Mouse (Mus musculus): ENCODE data around the gene Necap2. TPM values are rescaled to one million over a fixed set of nuclear protein-coding genes. Genes with fewer than 3 reads are reported as not detected.

Gene Necap2
- polyA plus RNA-seq, 1 experiment from 2014 or later: 59.7 TPM

DNA sequence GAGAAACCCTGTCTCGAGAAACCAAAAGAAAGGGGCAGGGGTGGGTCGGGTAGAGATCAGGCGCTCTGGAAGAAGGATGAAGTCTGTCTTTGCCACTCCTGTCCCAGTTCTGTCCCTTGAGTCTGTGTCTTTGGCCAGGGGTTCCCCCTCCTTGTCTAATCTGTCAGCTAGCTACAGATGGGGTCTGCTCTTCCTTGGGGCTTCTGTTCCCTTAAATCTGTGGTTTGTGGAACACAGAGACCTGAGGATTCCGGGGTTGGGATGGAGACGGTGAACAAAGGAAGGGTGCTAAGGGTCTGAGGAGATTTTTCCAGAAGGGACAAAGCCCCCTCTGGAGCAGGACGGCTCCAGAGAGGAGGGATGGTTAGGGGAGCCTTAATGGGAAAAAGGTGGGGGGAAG, 9.9 kb upstream of the Necap2 start, which contains the start of gene Spata21:
TSS of gene Spata21 (plus strand) at position 301 of the 400 bp plus-strand sequence.
- H3K9ac ChIP-seq (ENCODE audit: low read length): no peak within 1 kb of the TSS
- 75% methylated on average over 6 of the region's 6 CpGs for WGBS
- ATAC-seq (replicated peaks; ENCODE audit: low FRiP score, low TSS enrichment, low read depth) (no peak), DNase-seq (ENCODE audit: low spot score) (no peak)
- no peaks in the 10 kb centered on the region for H3K4me1 ChIP-seq (replicated peaks; ENCODE audit: control insufficient read depth, insufficient read depth, low read length)
- no peaks in the 10 kb centered on the region for H3K9me3 ChIP-seq (ENCODE audit: control insufficient read depth, low read length)
- no peaks in the 10 kb centered on the region for H3K36me3 ChIP-seq (ENCODE audit: control insufficient read depth, insufficient read depth, low read length)
- no peaks in the 10 kb centered on the region for H3K27me3 ChIP-seq (replicated peaks; ENCODE audit: control insufficient read depth, insufficient read depth, low read length)
- no peak within 1 kb of the TSS for H3K4me2 ChIP-seq (ENCODE audit: low read length)
- H3K4me3 ChIP-seq (ENCODE audit: low read depth, low read length): no peak within 1 kb of the TSS
- H3K27ac ChIP-seq (ENCODE audit: low read depth): no peak within 1 kb of the TSS

DNA sequence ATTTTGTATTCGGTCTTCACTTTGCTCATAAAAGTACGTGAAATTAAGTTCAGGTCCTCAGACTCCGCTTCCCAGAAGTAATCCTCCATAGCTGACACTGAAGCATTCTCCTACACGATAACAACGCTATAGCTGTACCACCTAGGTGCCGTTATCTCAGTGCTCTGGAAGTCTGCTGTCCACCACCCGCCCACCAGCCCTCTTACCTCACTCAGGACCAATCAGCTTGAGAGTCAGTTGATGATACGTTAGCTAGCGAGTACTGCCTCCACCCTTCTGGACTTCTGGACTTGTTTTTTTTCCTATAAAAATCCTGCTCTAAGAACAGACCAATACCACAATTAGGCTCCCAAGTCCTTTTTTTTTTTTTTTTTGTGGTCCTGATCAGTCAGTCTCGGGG, 8.7 kb upstream of the Necap2 start:
- no peak overlapping the region for H3K4me2 ChIP-seq (ENCODE audit: low read length)
- WGBS: 62% methylated on average over 10 of the region's 10 CpGs
- no peaks in the 10 kb centered on the region for H3K4me1 ChIP-seq (replicated peaks; ENCODE audit: control insufficient read depth, insufficient read depth, low read length)
- ATAC-seq (replicated peaks; ENCODE audit: low FRiP score, low TSS enrichment, low read depth) (no peak), DNase-seq (ENCODE audit: low spot score) (no peak)
- H3K9ac ChIP-seq (ENCODE audit: low read length): no peak overlapping the region
- H3K4me3 ChIP-seq (ENCODE audit: low read depth, low read length): no peak overlapping the region
- H3K9me3 ChIP-seq (ENCODE audit: control insufficient read depth, low read length): no peaks in the 10 kb centered on the region
- H3K36me3 ChIP-seq (ENCODE audit: control insufficient read depth, insufficient read depth, low read length): no peaks in the 10 kb centered on the region
- no peak overlapping the region for H3K27ac ChIP-seq (ENCODE audit: low read depth)
- H3K27me3 ChIP-seq (replicated peaks; ENCODE audit: control insufficient read depth, insufficient read depth, low read length): no peaks in the 10 kb centered on the region

GRCm38 (mm10) chr4:141078510-141079137, 467 bp upstream of the Necap2 start:
- DNase-seq (ENCODE audit: low spot score) (no peak), ATAC-seq (replicated peaks; ENCODE audit: low FRiP score, low TSS enrichment, low read depth) (no peak)
- no peak overlapping the region for H3K4me2 ChIP-seq (ENCODE audit: low read length)
- H3K9me3 ChIP-seq (ENCODE audit: control insufficient read depth, low read length): no peaks in the 10 kb centered on the region
- no peak overlapping the region for H3K27ac ChIP-seq (ENCODE audit: low read depth)
- H3K27me3 ChIP-seq (replicated peaks; ENCODE audit: control insufficient read depth, insufficient read depth, low read length): no peaks in the 10 kb centered on the region
- WGBS: 76% methylated on average over 18 of the region's 18 CpGs
- peaks cover 10% of the 10 kb centered on the region for H3K4me1 ChIP-seq (replicated peaks; ENCODE audit: control insufficient read depth, insufficient read depth, low read length)
- peaks cover 10% of the 10 kb centered on the region; the same call in 1 of the 2 replicates for H3K36me3 ChIP-seq (ENCODE audit: control insufficient read depth, insufficient read depth, low read length)
- H3K4me3 ChIP-seq (ENCODE audit: low read depth, low read length): peak overlapping the region; percentile 98; the same call in 1 of the 2 replicates
- no peak overlapping the region for H3K9ac ChIP-seq (ENCODE audit: low read length)

DNA sequence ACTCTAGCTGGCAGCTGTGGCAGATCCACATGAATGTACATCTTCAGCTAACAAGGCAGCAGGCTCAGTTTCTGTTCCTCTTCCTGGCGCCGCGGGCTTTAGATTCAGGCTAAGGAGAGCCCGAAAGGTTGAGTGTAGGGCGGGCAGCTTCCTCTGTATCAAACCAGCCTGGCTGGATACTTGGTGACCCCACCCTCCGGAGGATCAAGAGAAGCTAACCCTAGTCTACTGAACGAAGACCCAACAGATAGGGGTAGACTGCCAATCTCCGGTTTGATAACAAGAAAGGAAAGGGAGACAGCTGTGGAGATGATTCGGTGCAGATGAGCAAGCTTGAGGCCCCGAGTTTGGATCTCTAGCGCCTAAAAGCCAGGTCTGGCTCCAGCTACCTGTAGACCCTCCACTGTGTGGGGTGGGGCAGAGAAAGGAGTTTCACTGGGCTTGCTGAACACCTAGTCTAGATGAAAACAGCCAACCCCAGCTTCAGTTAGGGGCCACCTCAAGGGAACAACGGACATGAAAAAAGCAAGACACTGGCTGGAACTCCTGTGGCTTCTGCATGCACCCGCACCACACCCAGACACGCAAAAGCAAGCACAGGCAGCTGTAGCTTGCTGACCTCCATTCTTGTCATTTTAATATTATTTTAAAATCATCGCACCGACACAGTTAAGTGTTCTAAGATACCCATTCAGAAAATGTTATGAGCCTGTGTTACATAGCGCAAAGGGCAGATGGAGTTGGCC, 1.2 kb downstream of the Necap2 start:
- 80% methylated on average over 17 of the region's 17 CpGs for WGBS
- Histone ChIP-seq H3K4me2 (ENCODE audit: low read length) (peak overlapping the region; percentile 80), H3K4me1 (replicated peaks; ENCODE audit: control insufficient read depth, insufficient read depth, low read length) (peaks cover 10% of the 10 kb centered on the region), H3K4me3 (ENCODE audit: low read depth, low read length) (peak overlapping the region; percentile 98), H3K36me3 (ENCODE audit: control insufficient read depth, insufficient read depth, low read length) (peaks cover 26% of the 10 kb centered on the region), H3K27me3 (replicated peaks; ENCODE audit: control insufficient read depth, insufficient read depth, low read length) (no peaks in the 10 kb centered on the region), H3K9ac (ENCODE audit: low read length) (peak overlapping the region; percentile 79), H3K9me3 (ENCODE audit: control insufficient read depth, low read length) (no peaks in the 10 kb centered on the region), H3K27ac (ENCODE audit: low read depth) (no peak overlapping the region)
- ATAC-seq (replicated peaks; ENCODE audit: low FRiP score, low TSS enrichment, low read depth): no peak
- no peak for DNase-seq (ENCODE audit: low spot score)

GRCm38 (mm10) chr4:141074109-141074508, 4.0 kb downstream of the Necap2 start:
- Histone ChIP-seq H3K27ac (ENCODE audit: low read depth) (no peak overlapping the region), H3K9ac (ENCODE audit: low read length) (no peak overlapping the region), H3K4me3 (ENCODE audit: low read depth, low read length) (no peak overlapping the region), H3K36me3 (ENCODE audit: control insufficient read depth, insufficient read depth, low read length) (peaks cover 51% of the 10 kb centered on the region), H3K4me1 (replicated peaks; ENCODE audit: control insufficient read depth, insufficient read depth, low read length) (peaks cover 10% of the 10 kb centered on the region), H3K4me2 (ENCODE audit: low read length) (no peak overlapping the region), H3K9me3 (ENCODE audit: control insufficient read depth, low read length) (no peaks in the 10 kb centered on the region), H3K27me3 (replicated peaks; ENCODE audit: control insufficient read depth, insufficient read depth, low read length) (no peaks in the 10 kb centered on the region)
- DNase-seq (ENCODE audit: low spot score): no peak
- 93% methylated on average over 4 of the region's 4 CpGs for WGBS
- no peak for ATAC-seq (replicated peaks; ENCODE audit: low FRiP score, low TSS enrichment, low read depth)

GRCm38 (mm10) chr4:141073661-141074060, 4.5 kb downstream of the Necap2 start:
- Histone ChIP-seq H3K27ac (ENCODE audit: low read depth) (no peak overlapping the region), H3K9ac (ENCODE audit: low read length) (no peak overlapping the region), H3K4me3 (ENCODE audit: low read depth, low read length) (no peak overlapping the region), H3K4me2 (ENCODE audit: low read length) (no peak overlapping the region), H3K9me3 (ENCODE audit: control insufficient read depth, low read length) (no peaks in the 10 kb centered on the region), H3K36me3 (ENCODE audit: control insufficient read depth, insufficient read depth, low read length) (peaks cover 56% of the 10 kb centered on the region), H3K4me1 (replicated peaks; ENCODE audit: control insufficient read depth, insufficient read depth, low read length) (peaks cover 10% of the 10 kb centered on the region), H3K27me3 (replicated peaks; ENCODE audit: control insufficient read depth, insufficient read depth, low read length) (no peaks in the 10 kb centered on the region)
- no peak for DNase-seq (ENCODE audit: low spot score)
- WGBS: 82% methylated on average over 9 of the region's 9 CpGs
- ATAC-seq (replicated peaks; ENCODE audit: low FRiP score, low TSS enrichment, low read depth): no peak

DNA sequence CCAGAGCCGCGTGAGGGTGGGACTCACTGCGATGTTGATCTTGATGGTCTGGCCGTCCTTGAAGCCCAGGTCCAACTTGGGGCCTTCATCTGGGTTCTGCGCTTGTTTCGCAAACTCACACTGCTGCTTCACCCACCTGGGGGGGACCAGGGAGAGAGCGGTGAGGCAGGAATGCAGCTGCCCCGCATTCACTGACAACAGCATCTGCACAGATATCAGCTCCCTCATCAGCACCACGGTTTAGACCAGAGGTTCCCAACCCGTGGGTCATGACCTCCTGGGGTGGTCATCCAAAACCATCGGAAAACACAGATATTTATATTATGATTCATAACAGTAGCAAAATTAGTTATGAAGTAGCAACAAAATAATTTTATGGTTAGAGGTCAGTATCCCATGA, 5.7 kb downstream of the Necap2 start:
- Histone ChIP-seq H3K36me3 (ENCODE audit: control insufficient read depth, insufficient read depth, low read length) (peaks cover 67% of the 10 kb centered on the region), H3K27ac (ENCODE audit: low read depth) (no peak overlapping the region), H3K4me3 (ENCODE audit: low read depth, low read length) (no peak overlapping the region), H3K9ac (ENCODE audit: low read length) (no peak overlapping the region), H3K9me3 (ENCODE audit: control insufficient read depth, low read length) (no peaks in the 10 kb centered on the region), H3K27me3 (replicated peaks; ENCODE audit: control insufficient read depth, insufficient read depth, low read length) (no peaks in the 10 kb centered on the region), H3K4me2 (ENCODE audit: low read length) (no peak overlapping the region), H3K4me1 (replicated peaks; ENCODE audit: control insufficient read depth, insufficient read depth, low read length) (peaks cover 9% of the 10 kb centered on the region)
- ATAC-seq (replicated peaks; ENCODE audit: low FRiP score, low TSS enrichment, low read depth) (no peak), DNase-seq (ENCODE audit: low spot score) (no peak)
- WGBS: 88% methylated on average over 11 of the region's 11 CpGs

GRCm38 (mm10) chr4:141069731-141070130, 8.4 kb downstream of the Necap2 start:
- H3K27ac ChIP-seq (ENCODE audit: low read depth): no peak overlapping the region
- WGBS: 60% methylated on average over 4 of the region's 4 CpGs
- no peak overlapping the region for H3K4me3 ChIP-seq (ENCODE audit: low read depth, low read length)
- peak; percentile 70 for DNase-seq (ENCODE audit: low spot score)
- no peak for ATAC-seq (replicated peaks; ENCODE audit: low FRiP score, low TSS enrichment, low read depth)
- H3K27me3 ChIP-seq (replicated peaks; ENCODE audit: control insufficient read depth, insufficient read depth, low read length): no peaks in the 10 kb centered on the region
- no peaks in the 10 kb centered on the region for H3K4me1 ChIP-seq (replicated peaks; ENCODE audit: control insufficient read depth, insufficient read depth, low read length)
- H3K9ac ChIP-seq (ENCODE audit: low read length): no peak overlapping the region
- H3K4me2 ChIP-seq (ENCODE audit: low read length): no peak overlapping the region
- peaks cover 89% of the 10 kb centered on the region for H3K36me3 ChIP-seq (ENCODE audit: control insufficient read depth, insufficient read depth, low read length)
- H3K9me3 ChIP-seq (ENCODE audit: control insufficient read depth, low read length): no peaks in the 10 kb centered on the region

- no peaks in the 10 kb centered on the region for H3K4me1 ChIP-seq (replicated peaks; ENCODE audit: control insufficient read depth, insufficient read depth, low read length)
- peaks cover 80% of the 10 kb centered on the region for H3K36me3 ChIP-seq (ENCODE audit: control insufficient read depth, insufficient read depth, low read length)
- no peaks in the 10 kb centered on the region for H3K27me3 ChIP-seq (replicated peaks; ENCODE audit: control insufficient read depth, insufficient read depth, low read length)
- no peak overlapping the region for H3K27ac ChIP-seq (ENCODE audit: low read depth)
- no peak for DNase-seq (ENCODE audit: low spot score)
- no peak overlapping the region for H3K4me3 ChIP-seq (ENCODE audit: low read depth, low read length)
- H3K4me2 ChIP-seq (ENCODE audit: low read length): no peak overlapping the region
- WGBS: 84% methylated on average over 8 of the region's 8 CpGs
- no peak for ATAC-seq (replicated peaks; ENCODE audit: low FRiP score, low TSS enrichment, low read depth)
- H3K9me3 ChIP-seq (ENCODE audit: control insufficient read depth, low read length): no peaks in the 10 kb centered on the region
- H3K9ac ChIP-seq (ENCODE audit: low read length): no peak overlapping the region
These were observed 9.5 kb downstream of the Necap2 start for GRCm38 (mm10) chr4:141068655-141069054.

Data from intestine, embryonic 14.5 days (tissue).